Mouse (Mus musculus) natural killer cell, adult 2 months (primary cell): ENCODE data around the gene Ssrp1.

Source experiments
- DNase-seq, 2 experiments: peaks; one replicate each; pipeline ENCODE4 v3.0.0; 2022; ENCODE audit warnings: low spot score in 2 of 2

Ssrp1 gene

DNA sequence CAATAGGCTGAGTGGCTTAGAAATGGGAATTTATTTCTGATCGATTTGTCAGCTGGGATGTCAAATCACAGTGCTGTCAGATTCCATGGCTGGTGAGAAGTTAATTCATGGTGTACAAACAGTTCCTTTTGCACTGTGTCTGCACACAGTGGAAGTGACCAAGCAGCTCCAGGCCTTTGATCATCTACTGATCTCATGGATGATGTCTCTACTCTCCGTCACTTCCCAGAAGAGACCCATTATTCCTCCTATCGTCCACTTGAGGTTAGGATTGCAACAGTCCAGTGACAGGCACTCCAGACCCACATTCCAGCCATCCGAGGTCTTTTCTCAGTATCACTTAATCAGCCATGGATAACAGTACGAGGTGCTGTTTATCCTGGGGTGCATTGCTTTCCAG is 36.7 kb downstream of the Ssrp1 start:
- DNase-seq = no peak

DNA sequence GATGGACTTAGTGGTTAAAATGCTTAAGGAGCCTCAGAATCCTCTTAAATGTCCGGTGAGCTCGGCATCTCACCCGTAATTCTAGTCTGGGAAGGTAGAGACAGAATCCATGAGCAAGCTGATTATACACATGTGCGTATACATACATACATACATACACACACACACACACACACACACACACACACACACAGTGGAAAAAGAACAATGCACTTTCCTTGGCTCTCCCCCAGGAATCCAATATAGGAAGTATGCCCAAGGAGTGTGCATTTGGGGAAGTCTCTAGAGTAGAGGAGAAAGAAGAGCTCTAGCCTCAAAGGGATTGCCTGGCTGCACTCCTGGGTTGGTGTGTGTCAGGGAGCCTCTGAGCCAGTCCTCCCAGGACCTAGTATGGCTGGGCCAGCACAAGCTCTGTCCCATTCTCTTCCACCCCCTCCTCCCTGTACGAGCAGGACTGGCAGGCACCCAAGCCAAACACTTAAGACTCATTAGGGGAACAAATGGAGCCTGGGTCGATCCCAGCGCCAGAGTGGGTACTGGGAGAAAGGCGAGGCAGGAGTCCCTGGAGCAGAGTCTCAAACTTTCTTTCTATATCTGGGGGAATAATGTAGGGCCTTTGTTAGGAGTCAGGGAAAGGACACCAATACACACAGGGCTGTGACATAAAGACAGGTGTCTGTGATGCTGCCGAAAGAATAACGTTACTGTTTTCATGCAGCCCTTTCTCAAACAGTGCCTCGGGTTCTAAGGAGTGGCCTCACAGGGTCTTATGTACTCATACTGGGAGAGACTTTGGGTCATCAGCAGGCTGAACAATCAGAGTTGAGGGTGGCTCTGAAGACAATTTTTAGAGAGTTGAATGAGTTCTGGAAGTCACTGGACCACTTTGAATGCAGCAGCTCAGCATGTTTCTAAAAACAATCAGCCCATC is 51.9 kb downstream of the Ssrp1 start:
- no peak for DNase-seq

DNA sequence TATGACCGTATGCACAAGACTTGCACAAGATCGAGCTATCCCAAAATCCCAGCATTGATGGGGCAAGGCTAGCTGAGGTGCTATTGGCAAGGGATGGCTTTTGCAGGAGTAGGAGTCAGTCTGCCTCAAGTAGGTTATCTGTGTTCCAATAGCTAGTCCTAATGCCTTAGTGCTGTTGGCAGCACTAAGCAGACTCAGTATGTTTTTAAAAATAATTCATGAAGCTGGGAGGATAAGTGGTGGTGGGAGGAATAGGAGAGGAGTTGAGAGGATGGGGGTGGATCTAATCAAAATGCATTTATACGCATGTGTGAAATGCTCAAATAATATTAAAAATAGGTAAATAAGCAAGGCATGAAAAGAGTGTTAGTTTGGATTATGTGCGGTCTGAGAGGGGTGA is 54.3 kb downstream of the Ssrp1 start:
- DNase-seq = no peak

DNA sequence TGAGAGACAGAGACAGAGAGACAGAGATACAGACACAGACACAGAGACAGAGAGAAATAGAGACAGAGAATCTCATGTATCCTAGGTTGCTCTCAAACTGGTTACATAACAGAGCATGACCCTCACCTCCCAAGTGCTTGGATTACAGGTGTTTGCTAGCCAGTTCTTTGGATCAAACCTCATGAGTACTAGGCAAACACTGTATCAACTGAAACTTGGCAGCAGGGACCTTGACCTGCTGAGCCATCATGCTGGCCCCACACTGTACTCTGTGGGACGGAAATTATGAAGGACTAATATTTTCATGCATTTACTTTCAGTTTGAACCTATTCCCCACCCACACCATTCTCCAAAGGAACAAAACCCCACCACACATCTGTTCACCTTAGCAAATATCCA is 56.3 kb downstream of the Ssrp1 start:
- DNase-seq = no peak

DNA sequence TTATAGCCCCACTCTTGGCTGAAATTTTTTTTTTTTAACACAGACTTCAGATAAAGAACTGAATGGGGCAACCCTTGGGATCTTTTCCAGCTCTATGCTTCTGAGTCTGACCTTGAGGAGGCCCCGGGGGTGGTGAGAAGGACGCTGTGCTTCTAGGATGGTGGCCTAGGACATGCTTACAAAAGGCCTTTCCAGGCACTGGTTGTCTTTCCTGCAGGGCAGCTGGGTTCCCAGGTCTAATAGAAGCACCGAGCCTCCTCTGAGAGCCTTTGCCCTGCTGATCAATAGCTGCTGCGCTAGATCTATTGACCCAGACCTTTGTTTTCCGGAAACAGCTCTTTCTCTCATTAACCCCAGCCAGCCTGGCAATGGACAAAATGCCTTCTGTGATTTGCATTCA is 58.9 kb downstream of the Ssrp1 start:
- DNase-seq = no peak
